Mouse (Mus musculus) frontal cortex, adult 2 months (tissue): Measurements from ENCODE around the gene Cdc6. TPM values are rescaled to one million over a fixed set of nuclear protein-coding genes. Genes with fewer than 3 reads are reported as not detected.
A peak's percentile ranks its signal among the peaks of the same experiment; 100 is the strongest.
"Not testable (repeated sequence)": the region's sequence is repeated elsewhere in the genome, so short reads cannot be mapped to it uniquely, and the experiment has no call there.

Source experiments
- DNase-seq, 2 experiments: peaks; one replicate each; pipeline ENCODE4 v3.0.0; 2022; ENCODE audit warnings: low spot score in 1 of 2; ENCODE audit errors: extremely low spot score in 1 of 2
- polyA plus RNA-seq: library from polyadenylated mRNA; depleted of rRNA; stranded (reverse); fragments of >200 nt; gene quantifications from 2 replicates; pipeline ENCODE4 v1.2.3, GENCODE M21; 2012

The Cdc6 gene
- polyA plus RNA-seq, 1 experiment = 0.62 TPM

GRCm38 (mm10) chr11:98930127-98930601, 22.6 kb downstream of the Cdc6 start:
- DNase-seq = no peak

GRCm38 (mm10) chr11:98930773-98931512, 23.3 kb downstream of the Cdc6 start:
- no peak for DNase-seq

GRCm38 (mm10) chr11:98931513-98932292, 24.1 kb downstream of the Cdc6 start:
- DNase-seq = no peak

- no peak for DNase-seq
These were observed 24.9 kb downstream of the Cdc6 start for GRCm38 (mm10) chr11:98932293-98933091.

GRCm38 (mm10) chr11:98933151-98933550, 25.6 kb downstream of the Cdc6 start:
- peak in 1 of 2 experiments; percentile 84 for DNase-seq

GRCm38 (mm10) chr11:98933847-98934246, 26.2 kb downstream of the Cdc6 start:
- not testable (repeated sequence) for DNase-seq

GRCm38 (mm10) chr11:98934367-98934766, 26.8 kb downstream of the Cdc6 start:
- DNase-seq = no peak

- DNase-seq = no peak
These were observed 27.5 kb downstream of the Cdc6 start for GRCm38 (mm10) chr11:98935123-98935522.

- DNase-seq = peak in 1 of 2 experiments; percentile 5
These were observed 28.6 kb downstream of the Cdc6 start for GRCm38 (mm10) chr11:98936170-98936569.

GRCm38 (mm10) chr11:98936606-98937409, 29.2 kb downstream of the Cdc6 start:
- DNase-seq = peak in 1 of 2 experiments; percentile 32

GRCm38 (mm10) chr11:98937410-98937913, 29.9 kb downstream of the Cdc6 start:
- DNase-seq = peak in 1 of 2 experiments; percentile 66

- peak in 1 of 2 experiments; percentile 51 for DNase-seq
These were observed 30.5 kb downstream of the Cdc6 start for GRCm38 (mm10) chr11:98937914-98938694.

- DNase-seq = no peak
These were observed 31.1 kb downstream of the Cdc6 start for GRCm38 (mm10) chr11:98938701-98939083.

- DNase-seq = peak in 1 of 2 experiments; percentile 16
These were observed 31.7 kb downstream of the Cdc6 start for GRCm38 (mm10) chr11:98939084-98939952.

- DNase-seq = peak in 1 of 2 experiments; percentile 79
These were observed 32.5 kb downstream of the Cdc6 start for GRCm38 (mm10) chr11:98939953-98940641.

- no peak for DNase-seq
These were observed 33.2 kb downstream of the Cdc6 start for GRCm38 (mm10) chr11:98940776-98941175.

GRCm38 (mm10) chr11:98941341-98941825, 33.8 kb downstream of the Cdc6 start:
- peak in 1 of 2 experiments; percentile 75 for DNase-seq
